Mouse (Mus musculus) cerebellum, postnatal 36 days (tissue): ENCODE data around the gene Slc22a12.

ENCODE experiments used
- DNase-seq, 2 experiments: peaks; one replicate each; pipeline ENCODE4 v3.0.0; 2021 to 2022; ENCODE audit warnings: mixed read lengths in 2 of 2

Slc22a12 gene

DNA sequence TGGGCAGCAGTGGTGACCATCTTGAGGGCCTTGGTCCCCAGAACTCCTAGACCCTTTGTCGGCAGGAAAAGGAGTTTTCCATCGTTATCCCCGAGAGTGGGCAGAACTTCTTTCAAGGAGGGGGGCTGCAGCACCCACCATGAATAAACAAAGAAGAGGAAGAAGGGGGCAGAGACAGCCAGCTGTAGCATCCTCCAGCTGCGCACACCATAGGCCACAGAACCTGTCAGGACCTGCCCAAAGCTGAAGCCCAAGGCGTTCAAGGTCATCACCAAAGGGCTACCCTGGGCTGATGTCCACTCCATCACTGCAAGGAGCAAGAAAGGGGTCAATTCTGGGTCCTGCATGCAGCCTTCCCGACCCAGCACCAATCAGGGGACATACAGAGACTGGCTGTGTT lies 2.6 kb downstream of the Slc22a12 start:
- peak; percentile 5 for DNase-seq

GRCm38 (mm10) chr19:6539592-6539991 lies 3.2 kb downstream of the Slc22a12 start:
- DNase-seq: peak; percentile 2 to 17

- peak; percentile 13 to 20 for DNase-seq
Measured at GRCm38 (mm10) chr19:6538546-6538945, 4.3 kb downstream of the Slc22a12 start.

- DNase-seq: peak in 1 of 2 experiments; percentile 60
Measured at GRCm38 (mm10) chr19:6537526-6537925, 5.3 kb downstream of the Slc22a12 start.

GRCm38 (mm10) chr19:6536696-6537095 lies 6.1 kb downstream of the Slc22a12 start:
- DNase-seq: peak; percentile 55 to 62

- DNase-seq: no peak
Measured at GRCm38 (mm10) chr19:6536201-6536600, 6.6 kb downstream of the Slc22a12 start.

- DNase-seq: no peak
Measured at GRCm38 (mm10) chr19:6534118-6534415, 8.8 kb downstream of the Slc22a12 start.

DNA sequence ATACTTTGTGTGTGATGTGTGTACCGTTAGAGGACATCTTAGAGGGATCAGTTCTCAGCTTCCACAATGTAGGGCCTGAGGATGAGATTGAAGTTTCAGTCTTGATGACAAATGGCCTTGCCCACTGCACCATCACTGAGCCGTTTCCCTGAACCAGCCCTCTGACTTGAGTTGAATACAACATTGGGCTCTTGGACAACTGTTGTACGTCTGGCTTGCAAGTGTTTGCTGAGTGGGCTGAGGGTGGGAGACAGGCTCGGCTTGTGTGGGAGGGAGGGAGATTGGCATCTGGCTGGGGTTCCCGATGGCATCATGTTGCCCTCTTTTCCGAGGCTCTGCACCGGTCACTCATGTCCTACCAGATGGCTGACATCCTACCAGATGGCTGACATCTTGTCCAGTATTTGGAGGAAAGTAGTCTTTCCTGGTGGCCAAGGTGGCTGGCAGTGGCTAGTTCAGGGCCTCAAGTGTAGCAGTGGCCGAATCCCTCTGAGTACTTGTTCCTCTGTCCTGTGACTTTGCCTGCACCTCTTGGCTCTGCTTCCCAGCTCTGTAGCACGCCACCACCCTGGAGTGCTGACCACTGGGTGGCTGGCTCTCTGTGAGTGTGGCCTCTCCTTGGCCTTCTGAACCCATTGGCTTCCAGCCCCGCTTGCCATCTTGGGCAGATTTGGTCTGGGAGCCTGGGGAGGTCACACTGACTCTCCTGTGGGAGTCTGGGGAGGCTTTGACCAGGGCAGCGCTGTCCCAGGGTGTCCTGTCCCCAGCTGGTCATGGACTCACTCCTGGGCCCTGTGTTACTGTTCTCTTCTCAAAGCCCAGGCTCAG lies 9.3 kb downstream of the Slc22a12 start:
- peak; percentile 72 to 74 for DNase-seq

- no peak for DNase-seq
Measured at GRCm38 (mm10) chr19:6532656-6533055, 10.2 kb downstream of the Slc22a12 start.

DNA sequence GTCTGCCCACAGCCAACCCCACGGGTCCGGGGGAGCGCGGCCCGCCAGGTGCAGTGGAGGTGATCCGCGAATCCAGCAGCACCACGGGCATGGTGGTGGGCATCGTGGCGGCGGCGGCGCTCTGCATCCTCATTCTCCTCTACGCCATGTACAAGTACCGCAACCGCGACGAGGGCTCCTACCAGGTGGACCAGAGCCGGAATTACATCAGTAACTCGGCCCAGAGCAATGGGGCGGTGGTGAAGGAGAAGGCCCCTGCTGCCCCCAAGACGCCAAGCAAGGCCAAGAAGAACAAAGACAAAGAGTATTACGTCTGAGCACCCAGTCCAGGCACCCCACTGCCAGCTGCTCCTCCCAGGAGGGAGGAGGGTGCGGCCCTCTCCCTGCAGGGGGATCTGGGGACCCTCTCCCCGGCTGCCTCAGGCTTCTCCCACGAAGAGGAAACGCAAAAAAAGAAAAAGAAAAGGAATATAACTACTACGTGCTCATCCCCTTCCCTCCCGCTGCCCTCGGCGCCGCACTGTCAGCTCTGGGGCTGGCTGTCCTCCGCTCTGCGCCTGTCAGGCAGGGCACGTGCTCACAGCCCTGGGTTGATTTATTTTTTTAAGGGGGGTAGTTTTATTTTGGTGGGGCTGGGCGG lies 10.9 kb downstream of the Slc22a12 start:
- DNase-seq: peak in 1 of 2 experiments; percentile 44

DNA sequence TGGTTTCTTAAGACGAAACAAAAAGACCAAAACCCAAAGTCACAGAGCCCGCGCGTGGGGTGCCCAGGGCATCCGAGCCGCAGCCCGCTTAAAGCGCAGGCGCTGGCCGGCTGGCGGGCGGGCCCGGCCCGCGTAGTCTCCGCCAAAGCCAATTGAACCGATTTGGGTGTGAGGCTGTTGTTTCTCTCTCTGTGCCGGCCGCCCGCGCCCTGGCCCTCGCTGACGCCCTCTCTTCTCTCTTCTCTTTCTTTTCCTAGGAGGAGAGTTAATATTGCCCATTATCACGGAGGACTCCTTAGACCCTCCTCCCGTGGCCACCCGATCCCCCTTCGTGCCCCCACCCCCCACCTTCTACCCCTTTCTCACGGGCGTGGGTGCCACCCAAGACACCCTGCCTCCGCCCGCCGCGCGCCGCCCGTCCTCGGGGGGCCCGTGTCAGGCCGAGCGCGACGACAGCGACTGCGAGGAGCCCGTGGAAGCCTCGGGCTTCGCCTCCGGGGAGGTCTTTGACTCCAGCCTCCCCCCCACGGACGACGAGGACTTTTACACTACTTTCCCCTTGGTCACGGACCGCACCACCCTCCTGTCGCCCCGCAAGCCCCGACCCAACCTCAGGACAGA lies 11.7 kb downstream of the Slc22a12 start:
- peak; percentile 64 to 70 for DNase-seq

DNA sequence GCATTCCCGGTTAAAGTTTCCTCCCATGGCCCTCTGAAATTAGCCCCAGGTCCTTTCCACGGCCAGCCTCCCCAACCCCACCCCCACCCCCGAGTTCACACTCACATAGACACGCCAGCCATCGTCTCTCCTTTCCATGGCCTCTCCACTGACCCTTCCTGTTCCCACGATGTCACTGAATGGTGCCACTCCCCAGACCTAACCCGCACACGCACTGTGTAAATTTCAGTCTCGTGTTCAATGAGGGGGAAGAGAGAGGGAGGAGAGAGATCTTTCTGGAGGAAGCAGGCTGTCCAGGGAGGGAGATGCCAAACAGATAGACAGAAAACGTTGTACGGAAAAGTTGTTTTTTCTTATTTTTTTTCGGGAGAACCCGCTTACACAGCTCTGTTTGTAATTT lies 12.5 kb downstream of the Slc22a12 start:
- no peak for DNase-seq

- no peak for DNase-seq
Measured at GRCm38 (mm10) chr19:6529265-6529985, 13.4 kb downstream of the Slc22a12 start.

GRCm38 (mm10) chr19:6527839-6528531 lies 14.8 kb downstream of the Slc22a12 start:
- peak; percentile 89 to 94 for DNase-seq

DNA sequence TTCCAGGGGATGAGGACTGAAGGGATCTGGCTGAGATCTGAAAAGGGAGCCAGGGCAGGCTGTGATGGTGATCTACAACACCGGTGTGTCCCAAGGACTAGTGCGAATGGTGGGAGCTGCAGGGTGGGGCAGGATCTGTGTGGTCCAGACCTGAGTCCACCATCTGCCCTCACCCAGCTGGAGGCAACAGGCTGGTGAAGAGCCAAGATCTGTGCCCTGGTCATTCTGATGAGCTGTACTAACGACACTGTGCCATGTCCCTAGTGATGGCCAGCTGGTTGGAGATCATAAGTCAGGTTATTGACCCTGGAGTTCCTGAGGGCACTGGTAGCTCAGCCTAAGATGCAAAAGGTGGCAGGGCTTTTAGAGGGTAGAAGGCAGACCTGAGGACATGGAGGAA lies 15.4 kb downstream of the Slc22a12 start:
- peak; percentile 89 to 90 for DNase-seq

- no peak for DNase-seq
Measured at GRCm38 (mm10) chr19:6526010-6526409, 16.8 kb downstream of the Slc22a12 start.

- no peak for DNase-seq
Measured at GRCm38 (mm10) chr19:6525023-6525422, 17.8 kb downstream of the Slc22a12 start.

GRCm38 (mm10) chr19:6522289-6522688 lies 20.5 kb downstream of the Slc22a12 start:
- no peak for DNase-seq

DNA sequence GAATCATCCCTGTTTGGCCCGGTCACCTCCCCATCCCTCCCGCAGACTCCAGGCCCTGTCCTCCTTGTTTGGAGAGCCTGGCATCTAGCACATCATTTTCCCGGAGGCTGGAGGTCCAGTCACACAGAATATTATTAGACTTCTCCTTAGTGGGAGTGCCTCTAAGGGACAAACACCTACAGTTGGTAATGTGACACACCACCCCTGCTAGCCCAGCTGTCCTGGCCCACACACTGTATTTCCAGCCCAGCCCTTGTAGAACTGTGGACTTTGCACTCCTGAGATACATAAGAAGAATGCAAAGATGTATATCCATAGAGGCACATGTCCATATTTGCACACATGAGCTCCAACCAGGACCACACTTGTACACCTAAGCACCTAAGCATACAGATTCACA lies 21.2 kb downstream of the Slc22a12 start:
- DNase-seq: no peak

GRCm38 (mm10) chr19:6519483-6519882 lies 23.3 kb downstream of the Slc22a12 start:
- DNase-seq: peak in 1 of 2 experiments; percentile 41

DNA sequence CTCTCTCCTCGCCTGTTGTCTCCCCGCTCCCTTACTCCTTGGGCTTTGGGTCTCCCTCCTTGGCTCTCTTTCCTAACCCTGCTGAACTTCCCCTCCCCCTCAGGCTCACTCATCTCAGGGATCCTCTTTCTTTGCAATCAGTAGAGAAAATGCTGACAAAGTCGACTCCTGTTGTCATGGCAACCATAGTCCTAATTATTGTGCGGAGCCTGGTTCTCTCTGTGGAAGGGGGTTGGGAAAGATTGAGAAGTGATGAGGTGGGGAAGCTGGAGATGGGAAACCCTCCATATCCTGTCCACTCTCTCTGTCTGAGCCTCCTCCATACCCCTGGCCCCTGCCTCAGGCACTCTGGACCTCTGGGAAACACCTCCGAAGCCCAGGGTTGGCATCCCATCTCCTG lies 24.2 kb downstream of the Slc22a12 start:
- DNase-seq: no peak

DNA sequence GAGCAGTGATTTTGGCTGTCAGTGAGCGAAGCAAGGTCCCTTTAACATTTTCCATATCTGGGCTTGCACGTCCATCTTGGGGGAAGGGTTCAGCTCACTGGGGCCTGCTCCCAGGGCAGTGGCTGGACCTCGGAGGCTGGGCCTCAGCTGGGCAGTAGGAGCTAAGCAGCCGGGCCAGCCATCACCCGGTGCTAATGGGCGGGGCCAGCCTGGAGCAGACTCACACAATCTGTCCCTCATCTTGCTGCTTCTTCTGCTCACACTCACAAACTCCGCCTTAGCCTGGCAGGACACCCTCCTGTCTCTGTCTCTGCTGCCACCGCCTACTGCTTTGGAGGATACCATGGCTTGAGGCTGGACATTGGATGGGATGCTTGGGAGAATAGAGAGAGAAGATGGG lies 26.7 kb downstream of the Slc22a12 start:
- DNase-seq: peak; percentile 51 to 66

DNA sequence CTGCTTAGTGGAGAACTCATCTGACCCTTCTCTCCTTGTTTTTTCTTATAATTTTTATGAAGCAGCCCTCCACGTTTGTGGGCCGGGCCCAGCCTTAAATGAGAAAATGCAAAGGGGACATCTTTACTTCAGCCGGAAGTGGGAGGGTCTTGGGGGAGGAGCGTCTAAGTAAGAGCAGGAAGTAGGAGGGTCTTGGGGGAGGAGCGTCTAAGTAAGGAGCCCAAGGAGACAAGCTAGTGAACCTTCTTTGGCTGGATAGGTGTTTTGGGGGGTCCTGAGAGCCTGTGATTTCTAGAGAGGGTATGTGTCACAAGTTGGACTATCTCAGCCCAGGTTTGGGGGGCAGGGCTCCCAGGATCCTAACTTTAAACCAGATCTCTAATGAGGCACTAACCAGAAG lies 27.4 kb downstream of the Slc22a12 start:
- no peak for DNase-seq
